Mouse (Mus musculus) right cerebral cortex, adult 18-20 months (tissue): ENCODE data around the gene Slc25a20.
A peak's percentile ranks its signal among the peaks of the same experiment; 100 is the strongest.
"Not testable (repeated sequence)": the region's sequence is repeated elsewhere in the genome, so short reads cannot be mapped to it uniquely, and the experiment has no call there.

Source experiments
- DNase-seq: peaks from one replicate; pipeline ENCODE4 v3.0.0; 2022; ENCODE audit warnings: mixed read lengths

Gene Slc25a20

DNA sequence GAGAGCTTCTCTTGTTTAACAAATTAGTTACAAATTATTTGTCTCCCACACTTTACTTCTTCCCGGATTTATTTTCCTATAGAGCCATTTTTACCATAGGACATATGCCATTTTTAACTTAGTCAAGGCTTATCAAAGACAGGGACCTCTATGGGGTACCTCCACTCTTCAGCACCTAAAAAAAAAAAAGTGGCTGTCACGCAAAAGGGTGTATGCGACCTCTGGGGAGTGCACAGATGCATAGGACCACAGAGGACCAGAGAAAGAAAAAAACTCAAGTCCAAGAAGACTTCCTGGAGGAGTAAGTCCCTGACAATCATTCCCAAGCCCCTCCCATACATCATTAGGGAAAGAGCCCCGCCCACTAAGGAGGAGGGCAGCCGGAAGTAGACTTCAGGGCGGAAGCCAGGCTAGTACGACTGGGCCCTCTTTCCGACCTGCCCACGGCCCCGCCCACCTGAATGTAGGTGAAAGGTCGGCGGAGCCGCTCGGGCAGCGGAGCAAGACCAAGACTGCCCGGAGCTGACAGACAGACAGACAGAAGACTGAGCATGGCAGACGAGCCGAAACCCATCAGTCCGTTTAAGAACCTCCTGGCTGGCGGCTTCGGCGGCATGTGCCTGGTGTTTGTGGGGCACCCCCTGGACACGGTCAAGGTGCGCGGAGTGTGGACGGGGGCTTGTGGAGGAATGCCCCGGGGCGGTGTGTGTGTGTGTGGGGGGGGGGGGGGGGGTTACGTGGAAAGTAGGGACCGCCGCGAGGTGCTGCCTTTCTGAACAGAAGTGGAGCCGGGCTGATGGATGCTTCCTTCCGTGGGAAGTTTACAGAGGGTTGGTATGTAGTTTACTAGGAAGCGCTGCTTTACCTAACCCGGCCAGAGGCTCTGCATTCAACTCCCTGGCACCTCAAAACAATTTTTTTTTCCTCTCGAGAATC lies at the start of gene Slc25a20:
Gene Slc25a20 (plus strand): TSS at position 412 of the 936 bp plus-strand sequence.
- peak; percentile 78 for DNase-seq

DNA sequence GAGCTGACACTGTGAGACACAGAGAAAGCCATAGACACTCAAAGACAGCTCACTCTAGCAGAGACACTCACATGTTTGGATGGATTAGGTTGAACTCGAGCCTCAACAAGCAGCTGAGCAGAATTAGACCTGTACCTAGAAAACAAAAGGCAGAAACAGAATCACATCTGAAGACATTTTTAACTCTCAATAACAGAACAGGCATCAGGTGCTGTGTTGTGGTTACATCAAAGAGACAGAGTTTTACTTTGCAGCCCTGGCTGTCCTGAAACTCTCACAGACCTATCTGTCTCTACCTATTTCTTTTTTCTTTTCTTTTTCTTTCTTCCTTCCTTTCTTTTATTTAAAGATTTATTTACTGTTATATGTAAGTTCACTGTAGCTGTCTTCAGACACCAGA lies 44.6 kb upstream of the Slc25a20 start:
- DNase-seq = no peak

DNA sequence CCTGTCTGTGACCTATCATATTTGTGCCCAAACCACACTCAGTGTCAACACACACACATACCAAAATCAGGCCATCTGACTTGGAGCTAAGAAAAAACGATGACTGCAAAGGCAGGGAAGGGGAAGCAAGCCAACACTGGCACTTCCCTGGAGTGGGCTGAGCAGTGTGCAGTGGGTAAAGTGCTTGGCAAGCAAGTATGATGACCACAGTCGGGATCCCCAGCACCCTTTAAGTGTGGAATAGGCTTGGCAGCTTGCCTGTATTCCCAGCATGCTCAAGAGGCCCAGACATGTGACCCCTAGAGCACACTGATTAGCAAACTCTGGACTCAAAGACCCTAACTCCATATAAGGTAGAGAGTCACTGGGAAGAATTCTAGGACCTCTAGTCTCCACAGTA lies 35.4 kb upstream of the Slc25a20 start:
- DNase-seq = no peak

DNA sequence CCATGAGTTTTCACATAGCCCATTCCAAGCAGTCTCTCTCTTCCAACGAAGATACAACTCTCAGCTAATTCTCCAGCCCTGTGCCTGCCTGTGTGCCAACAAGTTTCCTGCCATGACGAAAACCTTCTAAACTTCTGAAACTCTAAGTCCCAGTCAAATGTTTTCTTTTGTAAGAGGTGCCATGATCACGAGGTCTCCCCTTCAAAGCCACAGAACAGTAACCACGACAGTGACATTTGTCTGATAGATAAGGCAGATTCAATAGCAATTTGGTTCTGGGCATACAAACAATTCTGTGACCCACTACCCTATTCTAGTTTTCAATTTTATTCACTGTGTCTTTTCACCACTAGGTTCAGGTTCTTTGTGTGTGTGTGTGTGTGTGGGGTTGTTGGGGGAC lies 33.7 kb upstream of the Slc25a20 start:
- no peak for DNase-seq

DNA sequence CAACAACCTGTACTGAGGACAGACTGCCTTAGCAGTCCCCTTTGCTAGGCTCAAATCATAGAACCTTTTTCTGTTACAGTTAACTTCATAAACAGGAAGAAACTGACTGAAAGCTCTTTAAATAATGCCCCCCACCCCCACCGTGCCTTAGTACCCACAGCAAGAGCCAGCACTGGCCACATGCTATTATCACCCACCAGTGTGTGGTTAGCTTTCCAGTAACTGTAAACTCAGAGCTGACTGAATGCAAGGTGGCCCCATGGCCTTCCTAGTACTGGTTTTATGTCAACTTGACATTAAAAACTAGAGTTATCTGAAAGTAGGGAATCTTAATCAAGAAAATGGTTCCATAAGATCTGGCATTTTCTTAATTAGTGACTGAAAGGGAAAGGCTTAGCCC lies 31.2 kb upstream of the Slc25a20 start:
- DNase-seq = no peak

DNA sequence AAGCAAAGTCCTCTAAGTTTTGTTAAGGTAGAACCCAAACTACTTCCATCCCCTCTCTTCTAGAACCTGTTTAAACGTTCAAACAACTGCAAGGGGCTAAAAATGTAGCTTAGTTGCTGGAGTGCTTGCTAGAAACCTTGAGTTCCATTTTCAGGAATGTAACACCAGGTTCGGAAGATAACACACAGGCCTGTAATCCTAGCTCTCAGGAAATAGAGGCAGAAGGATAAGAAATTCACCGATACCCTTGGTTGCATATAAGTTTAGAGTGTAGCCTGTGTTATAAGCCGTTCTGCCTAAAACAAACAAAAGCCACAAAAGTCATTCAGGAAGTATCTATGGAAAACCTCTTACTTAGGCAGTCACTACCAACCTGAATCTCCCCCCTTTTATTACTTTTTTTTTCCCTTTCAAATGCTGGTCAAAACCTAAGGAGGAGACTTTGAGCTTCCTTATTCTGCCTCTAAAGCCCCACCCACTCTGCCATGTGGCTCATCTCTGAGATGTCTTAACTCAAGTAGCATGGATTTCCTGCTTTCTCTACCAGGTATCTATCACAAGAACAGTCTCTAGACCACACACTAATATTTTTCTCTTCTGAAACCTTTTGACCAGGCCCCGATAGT lies 30.1 kb upstream of the Slc25a20 start:
- DNase-seq = no peak

DNA sequence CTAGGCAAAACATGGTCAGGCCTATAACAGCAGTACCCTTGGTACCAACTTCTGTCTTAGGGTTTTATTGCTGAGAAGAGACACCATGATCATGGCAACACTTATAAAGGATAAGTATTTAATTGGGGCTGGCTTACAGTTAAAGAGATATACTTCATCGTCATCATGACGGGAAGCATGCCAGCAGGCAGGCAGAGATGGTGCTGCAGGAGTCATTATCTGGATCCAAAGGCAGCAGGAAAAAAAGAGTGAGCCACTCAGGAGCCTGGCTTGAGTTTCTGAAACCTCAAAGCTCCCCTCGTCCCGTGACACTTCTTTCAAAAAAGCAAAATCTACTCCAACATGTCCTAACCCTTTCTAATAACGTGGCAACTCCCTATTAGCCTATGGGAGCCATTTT lies 29.5 kb upstream of the Slc25a20 start:
- no peak for DNase-seq

DNA sequence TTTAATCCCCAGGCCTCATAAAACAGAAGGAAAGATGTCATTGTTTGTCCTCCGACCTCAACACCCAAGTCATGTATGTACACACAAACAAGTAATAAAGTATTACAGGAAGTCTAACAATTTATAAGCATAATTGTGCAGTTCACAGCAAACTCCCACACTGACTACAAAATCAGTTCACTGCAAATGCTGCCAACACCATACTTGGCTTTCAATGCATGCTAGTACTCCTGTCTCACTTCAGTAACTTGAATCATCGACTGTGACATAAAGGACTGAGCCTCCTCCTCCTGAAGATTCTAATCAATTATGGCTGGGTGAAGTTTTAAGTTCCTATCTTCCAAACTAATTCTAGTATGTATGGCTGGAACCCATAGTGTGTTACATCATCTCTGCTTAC lies 28.0 kb upstream of the Slc25a20 start:
- DNase-seq = no peak

DNA sequence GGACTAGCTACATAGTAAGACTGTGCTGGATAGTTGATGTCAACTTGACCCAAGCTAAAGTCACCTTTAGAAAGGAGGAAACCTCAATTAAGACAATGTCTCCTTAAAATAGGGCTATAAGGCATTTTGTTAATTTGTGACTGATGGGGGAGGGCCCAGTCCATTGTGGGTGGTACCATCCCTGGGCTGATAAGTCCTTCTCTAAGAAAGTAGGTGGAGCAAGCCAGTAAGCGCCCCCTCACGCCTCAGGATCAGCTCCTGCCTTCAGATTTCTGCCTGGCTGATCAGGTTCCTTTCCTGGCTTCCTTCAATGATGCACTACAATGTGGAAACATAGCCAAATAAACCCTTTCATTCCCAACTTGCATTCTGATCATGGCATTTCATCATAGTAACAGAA lies 26.5 kb upstream of the Slc25a20 start:
- no peak for DNase-seq

DNA sequence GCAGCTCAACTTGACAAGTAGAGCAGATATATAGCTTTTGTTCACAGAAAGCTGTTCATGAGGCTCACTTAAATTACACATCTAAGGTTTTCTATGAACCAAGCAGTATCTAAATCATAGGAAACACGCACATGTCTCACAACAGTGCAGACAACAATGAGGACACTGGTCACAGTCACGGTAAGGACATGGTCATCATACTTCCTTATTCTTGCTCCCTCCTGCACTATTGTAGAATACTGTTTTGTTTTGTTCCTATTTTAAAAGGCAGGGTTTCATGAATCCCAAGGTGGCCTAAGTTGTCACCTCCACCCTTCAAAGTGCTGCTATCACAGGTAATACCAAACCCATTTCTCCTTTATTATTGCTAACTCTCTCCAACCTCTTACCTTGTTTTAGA lies 22.1 kb upstream of the Slc25a20 start:
- DNase-seq = no peak

DNA sequence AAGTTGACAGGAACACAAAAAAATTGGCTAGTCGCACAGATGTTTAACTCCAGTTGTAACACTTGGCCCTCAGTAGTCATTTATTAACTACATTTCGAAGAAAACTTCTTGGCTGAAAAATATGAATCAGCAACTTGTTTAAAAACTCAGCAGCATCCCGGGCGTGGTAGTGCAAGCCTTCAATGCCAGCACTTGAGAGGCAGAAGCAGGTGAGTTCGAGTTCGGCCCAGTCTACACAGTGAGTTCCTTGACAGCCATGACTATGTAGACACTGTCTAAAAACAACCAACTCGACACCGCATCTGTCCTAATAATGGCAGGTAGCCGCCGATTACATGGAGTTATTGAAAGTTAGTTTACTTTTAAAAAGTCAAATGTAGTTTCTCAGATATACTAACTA lies 13.7 kb upstream of the Slc25a20 start:
- DNase-seq = no peak

DNA sequence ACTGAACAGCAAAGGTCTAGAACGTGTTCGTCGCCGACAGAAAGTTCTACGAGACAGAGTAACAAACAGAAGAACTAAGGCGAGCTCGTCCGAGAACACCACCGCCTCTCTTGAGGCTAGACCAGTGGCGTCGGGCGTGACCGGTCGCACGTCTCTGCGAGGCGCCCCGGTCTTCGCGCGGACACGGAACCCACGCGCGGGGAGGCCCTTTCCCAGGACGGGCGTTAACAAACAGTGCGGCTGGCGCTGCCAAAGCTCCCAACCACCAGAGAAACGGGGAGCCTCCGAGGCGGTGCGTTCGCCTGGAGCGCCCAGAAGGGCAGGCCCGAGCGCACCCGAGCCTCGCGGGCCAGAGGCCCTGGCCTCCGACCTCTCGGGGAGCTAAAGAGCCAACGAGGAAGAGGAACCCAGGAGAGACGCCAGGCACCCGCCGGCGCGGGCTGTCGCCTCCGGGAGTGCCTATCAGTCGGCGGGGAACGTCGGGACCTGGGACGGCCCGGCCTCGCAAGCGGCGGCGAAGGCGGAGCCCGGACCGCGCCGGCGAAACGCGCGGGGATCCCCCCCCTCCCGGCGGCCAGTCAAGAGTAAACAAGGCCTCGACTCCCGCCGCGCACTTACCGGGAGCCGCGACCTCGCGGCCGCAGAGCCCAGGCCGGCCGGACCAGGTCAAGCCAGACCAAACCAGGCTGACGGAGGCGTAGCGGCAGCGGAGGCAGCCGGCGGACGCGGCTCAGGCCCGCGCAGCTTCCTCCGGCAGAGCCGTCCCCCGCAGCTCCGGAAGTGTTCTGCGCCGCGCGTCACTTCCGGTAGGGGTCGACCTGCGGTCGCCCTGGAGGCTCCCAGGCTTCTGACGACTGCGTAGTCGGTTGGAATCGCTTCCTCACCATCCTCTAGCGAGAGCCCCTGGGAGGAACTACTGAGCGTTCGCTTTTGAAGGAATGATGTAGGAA lies 13.0 kb upstream of the Slc25a20 start, which contains the start of gene Arih2:
Gene Arih2 (minus strand): TSS at position 776 of the 950 bp plus-strand sequence.
- peak; percentile 94 for DNase-seq

DNA sequence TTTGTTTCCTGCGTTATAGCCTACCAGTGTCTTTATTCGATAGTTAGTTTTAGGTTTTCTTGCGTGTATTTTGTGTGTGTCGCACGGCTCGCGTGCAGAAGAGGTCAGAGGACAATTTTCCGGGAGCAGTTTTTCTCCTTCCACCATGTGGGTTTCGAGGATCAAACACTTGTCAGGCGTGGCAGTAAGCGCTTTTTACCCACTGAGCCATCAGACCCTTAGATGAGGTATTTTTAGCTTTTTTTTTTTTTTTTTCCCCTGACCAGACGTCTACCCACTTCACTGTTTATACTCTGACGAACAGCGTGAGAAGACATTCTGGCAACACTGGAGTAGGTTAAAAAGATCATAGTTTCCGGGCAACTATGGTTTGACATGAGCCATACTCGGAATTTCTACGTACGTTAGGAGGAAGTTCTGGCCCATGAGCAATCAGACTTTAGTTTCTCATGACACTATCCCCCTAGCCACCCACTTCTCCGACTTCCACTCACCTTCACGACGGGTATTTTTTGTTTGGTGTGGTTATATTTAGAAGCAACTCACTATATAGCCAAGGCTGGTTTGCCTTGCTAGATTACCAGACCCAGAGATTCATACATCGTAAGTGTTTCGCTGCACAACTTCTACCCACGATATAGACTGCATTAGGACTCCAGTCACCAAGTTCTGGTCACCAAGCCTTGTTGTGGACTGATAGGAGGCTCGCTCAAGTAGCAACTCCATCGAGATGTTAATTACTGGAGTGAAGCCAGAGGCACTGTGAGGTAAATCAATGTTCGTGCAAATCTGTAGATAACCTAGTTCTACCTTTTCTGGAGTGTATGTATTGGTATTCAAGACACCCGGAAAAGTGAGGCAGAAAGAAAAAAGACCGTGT lies 12.1 kb upstream of the Slc25a20 start:
- no peak for DNase-seq

DNA sequence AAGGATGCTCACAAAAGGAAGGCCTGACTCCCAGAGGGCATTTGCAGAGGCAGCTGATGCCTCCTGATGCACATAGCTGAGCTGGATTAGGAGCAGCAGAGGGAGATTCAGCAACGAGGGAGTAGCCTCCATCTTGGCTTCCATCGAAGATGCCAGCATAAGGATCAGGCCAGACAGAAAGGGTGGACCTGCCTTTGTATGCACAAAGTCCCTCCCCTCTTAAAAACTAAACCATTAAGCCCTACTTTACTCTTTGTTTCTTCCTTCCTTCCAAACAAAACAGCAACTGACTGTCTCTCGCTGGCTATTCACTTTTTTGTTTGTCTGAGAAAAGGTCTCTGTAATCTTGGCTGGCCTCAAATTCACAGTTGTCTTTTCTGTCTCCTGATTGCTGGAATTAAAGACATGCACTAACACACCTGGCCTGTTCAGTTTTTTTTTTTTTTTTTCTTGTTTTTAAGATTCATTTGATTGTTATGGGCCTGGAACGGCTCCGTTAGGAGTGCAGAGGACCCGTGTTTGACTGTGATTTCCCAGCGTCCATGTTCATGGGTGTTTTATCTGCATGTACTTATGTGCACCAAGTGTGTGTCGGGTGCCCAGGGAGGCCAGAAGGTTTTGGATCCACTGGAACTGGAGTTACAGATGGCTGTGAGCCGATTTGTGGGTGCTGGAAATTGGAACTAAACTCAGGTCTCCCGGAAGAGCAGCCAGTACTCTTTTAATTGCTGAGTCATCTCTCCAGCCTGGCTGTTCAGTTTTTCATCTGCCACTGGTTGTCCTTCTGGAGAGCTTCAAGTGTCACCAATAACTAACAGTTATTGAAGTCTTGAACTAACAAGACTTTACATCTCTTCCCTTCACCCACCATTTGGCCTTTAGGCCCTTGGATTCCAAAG lies 7.1 kb upstream of the Slc25a20 start:
- DNase-seq = no peak

DNA sequence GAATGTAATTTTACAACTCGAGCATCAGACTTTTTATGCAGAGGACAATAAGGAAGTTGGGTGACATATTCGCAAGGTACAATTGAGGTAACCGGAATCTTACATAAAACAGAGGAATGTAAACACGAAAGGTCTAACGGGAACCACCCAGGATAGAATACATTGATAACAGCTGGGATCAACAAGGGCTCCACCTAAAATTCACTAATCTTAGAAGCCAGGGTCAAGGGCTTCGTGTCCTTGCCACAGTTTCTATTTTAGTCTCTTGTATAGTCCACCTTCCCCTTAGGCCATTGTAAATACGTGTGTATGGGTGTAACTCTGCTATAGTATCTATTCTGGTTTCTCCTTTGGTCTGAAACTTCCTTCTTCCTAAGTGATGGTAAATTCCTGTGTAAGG lies 6.0 kb upstream of the Slc25a20 start:
- not testable (repeated sequence) for DNase-seq

DNA sequence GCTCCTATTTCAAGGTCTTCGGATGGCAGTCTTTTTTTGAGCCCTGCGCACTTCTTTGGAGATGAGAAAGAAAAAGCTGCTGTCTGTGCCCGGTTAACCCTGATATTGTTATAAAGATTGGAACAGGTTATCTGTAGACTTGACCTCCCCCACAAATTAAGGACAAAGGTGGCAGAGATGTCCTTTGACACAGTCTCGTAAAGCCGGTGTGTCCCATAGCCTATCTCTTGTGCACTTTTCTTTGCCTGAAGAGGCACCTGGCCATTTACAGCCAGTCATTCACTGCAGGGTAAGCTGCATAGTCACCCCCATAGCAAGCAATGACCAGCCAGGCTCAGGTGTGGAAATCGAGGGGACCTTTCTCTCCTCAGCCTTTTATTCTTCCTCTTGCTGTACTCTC lies 772 bp downstream of the Slc25a20 start:
- DNase-seq = no peak

DNA sequence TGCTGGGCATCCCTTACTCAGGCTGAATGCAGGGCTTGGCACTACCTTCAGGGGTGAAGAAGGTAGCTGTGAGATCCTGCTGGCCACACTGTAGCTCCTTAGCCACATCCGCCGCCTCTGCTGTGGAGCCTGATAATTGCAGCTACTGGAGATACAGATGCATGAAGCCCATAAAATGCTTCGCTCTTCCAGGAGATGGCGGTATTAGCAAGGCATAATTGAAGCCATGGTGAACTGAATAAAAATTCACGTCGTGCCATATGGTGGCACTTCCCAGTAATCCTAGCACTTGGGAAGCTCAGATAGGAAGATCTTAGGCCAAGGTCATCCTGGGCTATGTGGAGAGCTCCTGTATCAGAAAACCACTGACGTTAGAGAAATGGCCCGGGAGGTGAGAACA lies 8.0 kb downstream of the Slc25a20 start:
- no peak for DNase-seq

DNA sequence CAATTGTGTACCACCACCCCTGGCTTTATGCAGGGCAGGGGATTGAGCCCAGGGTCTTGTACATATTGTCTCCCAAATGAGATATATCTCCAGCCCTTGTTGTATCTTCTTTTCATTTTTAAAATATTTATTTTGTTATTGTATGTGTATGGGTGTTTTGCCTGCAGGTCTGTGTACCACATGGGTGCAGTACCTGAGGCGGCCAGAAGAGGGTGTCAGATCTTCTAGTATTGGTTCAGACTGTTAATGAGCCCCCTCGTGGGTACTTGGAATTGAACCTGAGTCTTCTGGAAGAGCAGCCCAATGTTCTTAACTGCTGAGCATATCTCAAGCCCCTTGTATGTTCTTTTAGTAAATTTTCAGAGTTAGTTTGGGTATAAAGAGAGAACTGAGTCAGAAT lies 11.3 kb downstream of the Slc25a20 start:
- no peak for DNase-seq

DNA sequence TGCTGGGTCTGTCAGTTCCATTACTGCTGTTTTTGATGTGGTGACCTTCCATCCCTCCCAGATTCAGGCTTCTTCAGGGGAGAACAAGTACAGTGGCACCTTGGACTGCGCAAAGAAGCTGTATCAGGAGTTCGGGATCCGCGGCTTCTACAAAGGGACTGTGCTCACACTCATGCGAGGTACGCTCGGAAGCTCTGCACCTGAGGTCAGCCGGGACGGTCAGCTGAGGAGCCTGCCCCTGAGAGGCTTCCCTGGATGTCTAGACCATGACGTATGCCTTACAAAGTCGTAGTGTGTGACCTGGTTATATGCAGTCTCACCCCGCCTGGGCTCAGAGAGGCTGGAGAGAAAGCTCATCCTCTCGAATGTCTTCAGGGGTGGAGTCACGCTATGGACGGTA lies 18.1 kb downstream of the Slc25a20 start:
- no peak for DNase-seq

DNA sequence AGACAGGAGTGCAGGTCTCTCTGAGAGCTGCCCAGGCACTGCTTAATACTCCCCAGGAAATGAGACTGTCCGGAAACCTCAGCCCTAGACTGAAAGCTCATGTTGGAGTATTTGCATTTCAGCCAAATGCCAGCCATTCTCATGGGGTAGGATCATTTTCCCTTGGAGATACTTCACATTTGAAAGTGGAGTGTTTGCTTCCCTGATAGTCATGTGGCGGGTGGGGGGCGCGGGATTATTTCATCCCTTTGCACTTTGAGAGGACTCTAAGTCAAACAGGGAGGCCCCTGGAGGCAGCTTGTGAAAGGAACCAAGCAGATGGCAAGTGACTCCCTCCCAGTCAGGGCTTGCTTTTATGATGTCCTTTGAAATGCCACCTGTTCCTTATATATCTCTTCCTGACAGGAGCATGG lies 24.6 kb downstream of the Slc25a20 start:
- DNase-seq = no peak

DNA sequence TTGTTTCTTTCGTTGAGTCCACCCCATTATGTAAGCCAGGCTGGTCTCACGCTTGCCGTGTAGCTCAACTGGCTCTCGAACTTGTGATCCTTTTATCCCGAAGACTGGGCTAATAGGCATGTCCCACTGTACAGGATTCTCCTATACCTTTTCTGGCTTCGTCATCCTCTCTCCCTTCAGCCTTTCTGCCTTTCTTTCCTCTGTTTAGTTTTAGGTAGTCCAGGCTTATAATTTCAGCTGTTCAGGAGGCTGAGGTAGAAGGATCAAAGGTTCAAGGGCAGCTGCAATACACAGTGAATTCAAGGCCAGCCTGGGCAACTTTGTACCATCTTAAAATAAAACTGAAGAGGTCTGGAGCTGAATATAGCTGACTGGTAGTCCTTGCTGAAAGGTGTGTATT lies 25.3 kb downstream of the Slc25a20 start:
- no peak for DNase-seq
